Mouse (Mus musculus) embryonic facial prominence, embryonic 14.5 days (tissue): ENCODE data around the gene Cnot8. TPM values are rescaled to one million over a fixed set of nuclear protein-coding genes. Genes with fewer than 3 reads are reported as not detected.

ENCODE experiments used
- ATAC-seq: fragments of 200-750 bp; cut with Nextera tagmentation; 2 replicates; pipeline ENCODE4 v1.8.0; 2017; ENCODE audit warnings: low read depth, moderate number of reproducible peaks, moderate TSS enrichment
- DNase-seq: peaks from one replicate; pipeline ENCODE4 v3.0.0-alpha.2; 2015; ENCODE audit warnings: low spot score
- H3K27ac ChIP-seq: fragments of 300-500 bp; sonication (generic); replicated peaks from 2 replicates; pipeline ENCODE4 v1.5.1; 2014; ENCODE audit warnings: low read depth, mild to moderate bottlenecking, low read length, moderate library complexity
- H3K27me3 ChIP-seq: fragments of 300-500 bp; sonication (generic); replicated peaks from 2 replicates; pipeline ENCODE4 v1.6.1; 2014; ENCODE audit warnings: low read length; ENCODE audit not compliant: control insufficient read depth, insufficient read depth
- H3K36me3 ChIP-seq: fragments of 300-500 bp; sonication (generic); 2 replicates; pipeline ENCODE4 v1.6.1; 2014; ENCODE audit warnings: low read length, mixed read lengths; ENCODE audit not compliant: control insufficient read depth, insufficient read depth
- H3K4me1 ChIP-seq: fragments of 300-500 bp; sonication (generic); 2 replicates; pipeline ENCODE4 v1.6.1; 2014; ENCODE audit warnings: antibody characterized with exemption, low read length; ENCODE audit not compliant: control insufficient read depth, insufficient read depth
- H3K4me2 ChIP-seq: fragments of 300-500 bp; sonication (generic); 2 replicates; pipeline ENCODE4 v1.6.1; 2014; ENCODE audit warnings: low read depth, mild to moderate bottlenecking, low read length, moderate library complexity, mixed read lengths
- H3K4me3 ChIP-seq: fragments of 300-500 bp; sonication (generic); 2 replicates; pipeline ENCODE4 v1.5.1; 2014; ENCODE audit warnings: low read depth, mild to moderate bottlenecking, low read length
- H3K9ac ChIP-seq: fragments of 300-500 bp; sonication (generic); 2 replicates; pipeline ENCODE4 v1.6.1; 2014; ENCODE audit warnings: low read depth, mild to moderate bottlenecking, low read length, moderate library complexity, mixed read lengths
- H3K9me3 ChIP-seq: fragments of 300-500 bp; sonication (generic); 2 replicates; pipeline ENCODE4 v1.6.1; 2016; ENCODE audit warnings: low read length; ENCODE audit not compliant: control insufficient read depth
- WGBS: fragments of 180-500 bp; shearing (Covaris S2); extraction: QIAGEN DNeasy Blood & Tissue Kit; methylation state at CpG from one replicate; pipeline ENCODE4 v1.1.7; 2014; 5-methylcytosine and 5-hydroxymethylcytosine counted together
- polyA plus RNA-seq: library from polyadenylated mRNA; unstranded; fragments of >200 nt; fragmentation: Nextera tagmentation; extraction: Ambion mirVana; gene quantifications from 2 replicates; pipeline ENCODE4 v1.2.1, GENCODE M21; 2014

Cnot8 gene
- polyA plus RNA-seq, 1 experiment from 2014 or later: 85.8 TPM

GRCm38 (mm10) chr11:58155458-58155857 lies 51.5 kb downstream of the Cnot8 start:
- no peaks in the 10 kb centered on the region for H3K27me3 ChIP-seq
- H3K9ac ChIP-seq: no peak overlapping the region
- DNase-seq (no peak), ATAC-seq (no peak)
- peaks cover 81% of the 10 kb centered on the region for H3K36me3 ChIP-seq
- WGBS: 93% methylated on average over 9 of the region's 9 CpGs
- H3K27ac ChIP-seq: no peak overlapping the region
- H3K4me2 ChIP-seq: no peak overlapping the region
- no peak overlapping the region for H3K4me3 ChIP-seq
- no peaks in the 10 kb centered on the region for H3K9me3 ChIP-seq
- no peaks in the 10 kb centered on the region for H3K4me1 ChIP-seq

- H3K9me3 ChIP-seq: no peaks in the 10 kb centered on the region
- no peak for DNase-seq
- H3K27ac ChIP-seq: no peak overlapping the region
- no peak overlapping the region for H3K4me3 ChIP-seq
- 79% methylated on average over 3 of the region's 3 CpGs for WGBS
- no peak for ATAC-seq
- peaks cover 83% of the 10 kb centered on the region for H3K36me3 ChIP-seq
- H3K4me2 ChIP-seq: no peak overlapping the region
- H3K9ac ChIP-seq: no peak overlapping the region
- H3K4me1 ChIP-seq: no peaks in the 10 kb centered on the region
- H3K27me3 ChIP-seq: no peaks in the 10 kb centered on the region
Observed at GRCm38 (mm10) chr11:58156871-58157270, 52.9 kb downstream of the Cnot8 start.

- Histone ChIP-seq H3K4me3 (no peak overlapping the region), H3K36me3 (peaks cover 58% of the 10 kb centered on the region), H3K4me2 (no peak overlapping the region), H3K27me3 (no peaks in the 10 kb centered on the region), H3K27ac (no peak overlapping the region), H3K4me1 (0 out of 2 replicates have a peak, but pooled peaks cover 3% of the 10 kb centered on the region), H3K9ac (no peak overlapping the region), H3K9me3 (no peaks in the 10 kb centered on the region)
- 88% methylated on average over 2 of the region's 2 CpGs for WGBS
- no peak for DNase-seq
- ATAC-seq: no peak
Observed at GRCm38 (mm10) chr11:58165072-58165471, 61.1 kb downstream of the Cnot8 start.

- WGBS: 0% methylated on average over 5 of the region's 8 CpGs
- no peaks in the 10 kb centered on the region for H3K27me3 ChIP-seq
- H3K4me1 ChIP-seq: peaks cover 6% of the 10 kb centered on the region; the same call in 1 of the 2 replicates
- H3K4me2 ChIP-seq: peak overlapping the region; percentile 80
- peaks cover 35% of the 10 kb centered on the region for H3K36me3 ChIP-seq
- peak overlapping the region; percentile 79 for H3K9ac ChIP-seq
- DNase-seq (no peak), ATAC-seq (no peak)
- 0 out of 2 replicates have a peak overlapping the region, but pooled peaks have one; percentile 50 for H3K27ac ChIP-seq
- H3K4me3 ChIP-seq: peak overlapping the region; percentile 77
- H3K9me3 ChIP-seq: no peaks in the 10 kb centered on the region
Observed at GRCm38 (mm10) chr11:58167822-58168166, 63.8 kb downstream of the Cnot8 start.

Other genes with a start within 250 kb of the Cnot8 start
- 19.5 and 21.9 TPM in 2 replicates for gene Larp1, start 95.1 kb upstream of the Cnot8 start, polyA plus RNA-seq
- gene Gm12248, start 11.0 kb upstream of the Cnot8 start, polyA plus RNA-seq: not detected in 2 replicates
- 18.3 and 19.6 TPM in 2 replicates for gene Gemin5, start 64.4 kb downstream of the Cnot8 start, polyA plus RNA-seq
- 112 and 113 TPM in 2 replicates for gene Mrpl22, start 67.5 kb downstream of the Cnot8 start, polyA plus RNA-seq
- gene Igtp, start 95.4 kb downstream of the Cnot8 start, polyA plus RNA-seq: 10.5 and 16.7 TPM in 2 replicates
- gene Irgm2, start 95.5 kb downstream of the Cnot8 start, polyA plus RNA-seq: 4.4 and 5.7 TPM in 2 replicates
- 0.22 and 0.45 TPM in 2 replicates for gene 4930438A08Rik, start 170.6 kb downstream of the Cnot8 start, polyA plus RNA-seq
- 14.2 and 14.7 TPM in 2 replicates for gene Zfp692, start 202.9 kb downstream of the Cnot8 start, polyA plus RNA-seq
- gene Zfp672, start 226.2 kb downstream of the Cnot8 start, polyA plus RNA-seq: 42.3 TPM in 2 replicates
- 23.2 and 27.3 TPM in 2 replicates for gene Sh3bp5l, start 226.6 kb downstream of the Cnot8 start, polyA plus RNA-seq